Mouse (Mus musculus): ENCODE measurements around the gene Il1rapl2. TPM values are rescaled to one million over a fixed set of nuclear protein-coding genes. Genes with fewer than 3 reads are reported as not detected.

The Il1rapl2 gene
- polyA plus RNA-seq, 1 experiment from 2014 or later = 1.0 TPM

- no peak overlapping the region for H3K4me2 ChIP-seq (replicated peaks)
- no peak for ATAC-seq (ENCODE audit: low FRiP score, low read depth)
- H3K27ac ChIP-seq = no peak overlapping the region
- WGBS = 60% methylated on average over 3 of the region's 3 CpGs
- no peaks in the 10 kb centered on the region for H3K36me3 ChIP-seq
- no peak overlapping the region for H3K9ac ChIP-seq
- H3K9me3 ChIP-seq = no peaks in the 10 kb centered on the region
- H3K4me3 ChIP-seq = no peak overlapping the region
- peaks cover 9% of the 10 kb centered on the region; the same call in 1 of the 2 replicates for H3K27me3 ChIP-seq
- no peaks in the 10 kb centered on the region for H3K4me1 ChIP-seq
Observed at GRCm38 (mm10) chrX:137809526-137809925, 239.1 kb downstream of the Il1rapl2 start.

DNA sequence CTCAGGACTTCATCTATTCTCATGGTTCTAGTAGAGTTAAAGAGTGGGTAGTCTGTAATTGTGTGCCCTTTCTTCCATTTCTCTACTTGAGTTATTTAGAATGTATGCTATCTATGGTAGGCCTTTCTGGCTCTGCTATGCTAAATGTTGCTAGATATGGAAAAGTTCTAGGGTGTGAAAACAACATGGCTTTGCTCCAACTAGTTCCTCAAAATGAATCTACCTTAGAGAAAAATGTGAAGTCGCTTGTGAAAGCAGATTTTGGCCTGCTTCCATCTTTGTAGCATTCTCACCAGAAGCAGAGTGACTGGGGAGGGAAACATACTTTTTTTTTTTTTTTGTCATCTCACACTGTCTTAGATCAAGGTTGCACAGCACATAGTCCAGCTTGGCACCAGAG is 241.7 kb downstream of the Il1rapl2 start:
- no peaks in the 10 kb centered on the region for H3K9me3 ChIP-seq
- 72% methylated on average over 1 of the region's 1 CpGs for WGBS
- H3K4me1 ChIP-seq = no peaks in the 10 kb centered on the region
- no peak overlapping the region for H3K9ac ChIP-seq
- H3K27ac ChIP-seq = no peak overlapping the region
- no peak overlapping the region for H3K4me3 ChIP-seq
- no peak overlapping the region for H3K4me2 ChIP-seq (replicated peaks)
- H3K36me3 ChIP-seq = no peaks in the 10 kb centered on the region
- H3K27me3 ChIP-seq = peaks cover 9% of the 10 kb centered on the region; the same call in 1 of the 2 replicates
- no peak for ATAC-seq (ENCODE audit: low FRiP score, low read depth)

- Histone ChIP-seq H3K27ac (no peak overlapping the region), H3K4me3 (no peak overlapping the region), H3K27me3 (no peaks in the 10 kb centered on the region), H3K4me1 (no peaks in the 10 kb centered on the region), H3K36me3 (no peaks in the 10 kb centered on the region), H3K4me2 (replicated peaks) (no peak overlapping the region), H3K9me3 (no peaks in the 10 kb centered on the region), H3K9ac (no peak overlapping the region)
- ATAC-seq (ENCODE audit: low FRiP score, low read depth) = no peak
- 64% methylated on average over 3 of the region's 3 CpGs for WGBS
Observed at GRCm38 (mm10) chrX:137848936-137849335, 278.5 kb downstream of the Il1rapl2 start.

GRCm38 (mm10) chrX:137923490-137923889 is 353.1 kb downstream of the Il1rapl2 start:
- Histone ChIP-seq H3K4me2 (replicated peaks) (no peak overlapping the region), H3K27ac (no peak overlapping the region), H3K4me3 (no peak overlapping the region), H3K4me1 (no peaks in the 10 kb centered on the region), H3K9me3 (no peaks in the 10 kb centered on the region), H3K27me3 (no peaks in the 10 kb centered on the region), H3K36me3 (no peaks in the 10 kb centered on the region), H3K9ac (no peak overlapping the region)
- ATAC-seq (ENCODE audit: low FRiP score, low read depth) = no peak

GRCm38 (mm10) chrX:137926835-137927234 is 356.4 kb downstream of the Il1rapl2 start:
- no peak overlapping the region for H3K9ac ChIP-seq
- WGBS = 64% methylated on average over 2 of the region's 2 CpGs
- no peaks in the 10 kb centered on the region for H3K27me3 ChIP-seq
- H3K4me1 ChIP-seq = no peaks in the 10 kb centered on the region
- H3K4me3 ChIP-seq = no peak overlapping the region
- no peak overlapping the region for H3K4me2 ChIP-seq (replicated peaks)
- no peak for ATAC-seq (ENCODE audit: low FRiP score, low read depth)
- no peak overlapping the region for H3K27ac ChIP-seq
- H3K9me3 ChIP-seq = no peaks in the 10 kb centered on the region
- no peaks in the 10 kb centered on the region for H3K36me3 ChIP-seq

GRCm38 (mm10) chrX:137947741-137948140 is 377.3 kb downstream of the Il1rapl2 start:
- Histone ChIP-seq H3K9ac (no peak overlapping the region), H3K4me1 (no peaks in the 10 kb centered on the region), H3K9me3 (no peaks in the 10 kb centered on the region), H3K4me2 (replicated peaks) (no peak overlapping the region), H3K4me3 (no peak overlapping the region), H3K36me3 (no peaks in the 10 kb centered on the region), H3K27me3 (no peaks in the 10 kb centered on the region), H3K27ac (no peak overlapping the region)
- no peak for ATAC-seq (ENCODE audit: low FRiP score, low read depth)
- WGBS = 64% methylated on average over 1 of the region's 1 CpGs

DNA sequence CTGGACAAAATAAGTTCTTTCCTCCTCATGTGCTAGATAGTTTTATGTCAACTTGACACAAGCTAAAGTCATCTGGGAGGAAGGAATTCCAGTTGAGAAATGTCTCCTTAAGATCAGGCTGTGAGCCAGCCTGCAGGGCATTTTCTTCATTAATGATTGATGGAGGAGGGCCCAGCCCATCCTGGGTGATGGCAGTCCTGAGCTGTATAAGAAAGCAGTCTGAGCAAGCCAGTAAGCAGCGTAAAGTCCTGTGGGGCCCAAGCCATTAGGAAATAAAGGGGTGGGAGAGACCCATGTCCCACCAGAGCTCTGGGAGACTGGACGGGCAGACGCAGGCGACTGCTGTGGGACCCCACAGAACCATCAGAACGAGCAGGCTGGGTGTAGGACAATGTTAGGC is 400.9 kb downstream of the Il1rapl2 start:
- WGBS = 74% methylated on average over 5 of the region's 5 CpGs
- no peaks in the 10 kb centered on the region for H3K9me3 ChIP-seq
- ATAC-seq (ENCODE audit: low FRiP score, low read depth) = no peak

DNA sequence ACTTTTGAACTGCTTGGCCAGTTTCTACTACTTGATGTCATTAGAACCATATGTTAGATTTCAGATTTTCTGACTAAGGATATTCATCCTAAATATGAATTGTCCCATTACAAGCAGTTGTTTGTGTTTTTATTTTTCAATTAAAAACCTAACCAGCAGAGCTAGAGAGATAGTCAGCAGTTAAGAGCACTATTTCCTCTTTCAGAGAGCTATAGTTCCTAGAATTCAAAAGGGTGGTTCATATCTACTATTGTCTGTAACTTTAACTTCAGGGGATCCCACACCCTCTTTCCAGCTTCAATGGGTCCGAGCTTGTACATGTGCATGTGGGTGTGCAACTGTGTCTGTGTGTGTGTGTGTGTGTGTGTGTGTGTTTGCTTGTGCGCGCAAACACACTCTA is 472.7 kb downstream of the Il1rapl2 start:
- no peak overlapping the region for H3K4me2 ChIP-seq (replicated peaks)
- H3K4me3 ChIP-seq = no peak overlapping the region
- H3K9ac ChIP-seq = no peak overlapping the region
- 89% methylated on average over 3 of the region's 3 CpGs for WGBS
- H3K27me3 ChIP-seq = peaks cover 4% of the 10 kb centered on the region; the same call in 1 of the 2 replicates
- H3K27ac ChIP-seq = no peak overlapping the region
- H3K9me3 ChIP-seq = no peaks in the 10 kb centered on the region
- H3K36me3 ChIP-seq = no peaks in the 10 kb centered on the region
- ATAC-seq (ENCODE audit: low FRiP score, low read depth) = no peak
- H3K4me1 ChIP-seq = no peaks in the 10 kb centered on the region

More for the DNA sequence above, 400.9 kb downstream of the Il1rapl2 start:
- no peaks in the 10 kb centered on the region for H3K27me3 ChIP-seq
- no peak overlapping the region for H3K4me2 ChIP-seq (replicated peaks)
- no peaks in the 10 kb centered on the region for H3K4me1 ChIP-seq
- H3K9ac ChIP-seq = no peak overlapping the region
- no peak overlapping the region for H3K27ac ChIP-seq
- H3K36me3 ChIP-seq = no peaks in the 10 kb centered on the region
- H3K4me3 ChIP-seq = no peak overlapping the region

DNA sequence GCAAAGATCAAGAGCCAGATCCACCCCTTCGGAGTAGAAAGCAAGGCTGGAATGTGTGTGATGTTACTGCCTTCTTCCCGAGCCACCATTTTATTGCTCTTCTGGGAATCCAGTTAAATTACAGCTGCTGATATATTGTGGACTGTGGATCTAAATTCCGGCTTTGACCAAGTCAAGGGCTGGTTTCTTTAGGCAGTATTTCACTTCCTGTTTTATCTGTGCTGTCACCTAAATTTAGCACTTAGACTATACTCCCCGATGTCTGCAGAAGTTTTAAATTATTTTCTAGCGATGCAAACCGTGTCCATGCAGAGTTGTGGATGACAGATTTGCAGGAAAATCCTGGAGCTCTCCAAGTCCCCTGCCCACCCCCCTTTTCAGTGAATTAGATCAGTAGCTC is 533.5 kb downstream of the Il1rapl2 start:
- Histone ChIP-seq H3K4me2 (replicated peaks) (no peak overlapping the region; the same call in 1 of the 2 replicates), H3K4me3 (no peak overlapping the region), H3K36me3 (no peaks in the 10 kb centered on the region), H3K27ac (no peak overlapping the region), H3K9ac (no peak overlapping the region), H3K4me1 (no peaks in the 10 kb centered on the region), H3K9me3 (no peaks in the 10 kb centered on the region), H3K27me3 (peaks cover 2% of the 10 kb centered on the region; the same call in 1 of the 2 replicates)
- no peak for ATAC-seq (ENCODE audit: low FRiP score, low read depth)
- WGBS = 31% methylated on average over 6 of the region's 6 CpGs

DNA sequence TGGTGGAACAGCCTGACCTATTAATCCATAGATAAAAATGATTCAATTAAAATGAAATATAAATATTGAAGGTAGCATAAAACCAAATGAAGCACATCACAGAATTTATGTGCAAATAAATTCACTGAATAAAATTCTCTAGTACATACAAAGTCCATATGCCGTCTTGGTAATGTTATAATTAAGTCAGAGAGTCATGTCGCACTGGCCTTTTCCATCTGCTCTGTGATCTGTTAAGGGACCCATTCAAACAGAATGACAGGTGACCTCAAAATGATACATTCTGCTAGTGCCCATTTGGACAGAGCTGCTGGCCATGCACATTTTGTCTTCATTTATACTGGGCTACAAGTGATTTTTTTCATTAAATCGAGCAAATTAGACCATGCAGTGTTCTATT is 534.3 kb downstream of the Il1rapl2 start:
- Histone ChIP-seq H3K4me2 (replicated peaks) (no peak overlapping the region), H3K4me3 (no peak overlapping the region), H3K36me3 (no peaks in the 10 kb centered on the region), H3K27ac (no peak overlapping the region), H3K4me1 (no peaks in the 10 kb centered on the region), H3K27me3 (peaks cover 2% of the 10 kb centered on the region; the same call in 1 of the 2 replicates), H3K9ac (no peak overlapping the region), H3K9me3 (no peaks in the 10 kb centered on the region)
- ATAC-seq (ENCODE audit: low FRiP score, low read depth) = no peak
- WGBS = 37% methylated on average over 3 of the region's 3 CpGs

- no peaks in the 10 kb centered on the region for H3K4me1 ChIP-seq
- ATAC-seq (ENCODE audit: low FRiP score, low read depth) = no peak
- H3K4me3 ChIP-seq = no peak overlapping the region
- WGBS = 6% methylated on average over 3 of the region's 3 CpGs
- no peak overlapping the region for H3K9ac ChIP-seq
- H3K9me3 ChIP-seq = no peaks in the 10 kb centered on the region
- H3K27ac ChIP-seq = no peak overlapping the region
- no peaks in the 10 kb centered on the region for H3K36me3 ChIP-seq
- H3K27me3 ChIP-seq = no peaks in the 10 kb centered on the region
- no peak overlapping the region for H3K4me2 ChIP-seq (replicated peaks)
Observed at GRCm38 (mm10) chrX:138170146-138170545, 599.7 kb downstream of the Il1rapl2 start.

DNA sequence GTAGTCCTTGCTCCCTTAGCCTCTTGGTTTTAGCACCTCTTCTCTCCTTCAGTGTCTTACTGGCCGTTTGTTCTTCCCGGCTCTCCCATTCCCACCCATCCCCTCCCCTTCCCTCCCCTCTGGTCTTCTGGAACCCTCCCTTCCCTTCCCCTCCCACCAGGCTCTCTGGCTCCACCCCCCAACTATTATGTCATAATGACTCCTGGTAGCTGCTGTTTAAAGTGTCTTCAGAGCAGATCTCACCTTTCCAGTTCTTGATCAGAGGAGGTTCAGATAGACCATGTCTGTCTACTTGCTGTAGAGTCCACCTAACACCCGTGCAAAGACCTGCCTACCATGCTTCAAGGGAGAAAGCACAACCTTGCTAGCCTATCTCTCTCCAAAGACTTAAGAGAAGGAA is 639.1 kb downstream of the Il1rapl2 start, which contains the start of gene Tex13a:
TSS of gene Tex13a (minus strand) at position 101 of the 400 bp plus-strand sequence.
- no peak within 1 kb of the TSS for H3K27ac ChIP-seq
- no peak within 1 kb of the TSS for H3K9ac ChIP-seq
- no peak within 1 kb of the TSS for H3K4me2 ChIP-seq (replicated peaks)
- WGBS = 83% methylated on average over 3 of the region's 3 CpGs
- no peak within 1 kb of the TSS for H3K4me3 ChIP-seq
- no peaks in the 10 kb centered on the region for H3K36me3 ChIP-seq
- no peaks in the 10 kb centered on the region for H3K27me3 ChIP-seq
- H3K4me1 ChIP-seq = no peaks in the 10 kb centered on the region
- H3K9me3 ChIP-seq = no peaks in the 10 kb centered on the region
- ATAC-seq (ENCODE audit: low FRiP score, low read depth) = no peak

DNA sequence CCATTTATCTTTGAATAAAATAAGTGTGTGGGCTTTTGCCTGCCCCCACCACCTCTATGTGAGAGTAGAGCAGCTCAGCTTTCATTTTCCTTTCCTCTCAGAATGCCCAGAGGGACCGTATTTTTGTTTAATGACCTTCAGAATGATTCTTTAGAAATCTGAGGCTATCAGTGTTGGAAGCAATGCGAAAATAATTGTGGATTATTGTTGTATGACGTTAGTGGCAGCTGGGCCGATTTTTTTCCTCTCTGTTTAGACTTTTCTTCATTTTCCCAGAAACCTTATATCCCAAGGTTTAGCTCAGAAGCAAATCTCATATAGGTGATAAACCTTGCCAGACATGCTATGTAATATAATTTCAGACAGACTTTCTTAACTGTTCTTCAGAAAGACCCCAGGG is 664.2 kb downstream of the Il1rapl2 start:
- peak; percentile 64 for ATAC-seq (ENCODE audit: low FRiP score, low read depth)

More for the DNA sequence above, 664.2 kb downstream of the Il1rapl2 start:
- no peaks in the 10 kb centered on the region; the same call in 1 of the 2 replicates for H3K27me3 ChIP-seq
- WGBS = 45% methylated on average over 4 of the region's 4 CpGs
- no peak overlapping the region for H3K27ac ChIP-seq
- no peaks in the 10 kb centered on the region for H3K36me3 ChIP-seq
- no peak overlapping the region for H3K9ac ChIP-seq
- no peaks in the 10 kb centered on the region for H3K9me3 ChIP-seq
- no peak overlapping the region for H3K4me3 ChIP-seq
- H3K4me1 ChIP-seq = no peaks in the 10 kb centered on the region
- no peak overlapping the region for H3K4me2 ChIP-seq (replicated peaks)

All from limb, embryonic 13.5 days (tissue).